Mouse (Mus musculus): ENCODE measurements around the gene Slc4a5. TPM values are rescaled to one million over a fixed set of nuclear protein-coding genes. Genes with fewer than 3 reads are reported as not detected.
A peak's percentile ranks its signal among the peaks of the same experiment; 100 is the strongest.

Gene Slc4a5
- total and polyA plus RNA-seq, 3 experiments, result 0.04 TPM; not detected in 2

- no peaks in the 10 kb centered on the region for H3K79me2 ChIP-seq (ENCODE audit: control insufficient read depth, insufficient read depth, low read length, poor library complexity)
- no peak overlapping the region for H3K4me3 ChIP-seq (ENCODE audit: control insufficient read depth in 1 of 2, insufficient read depth in 1 of 2, low read depth in 2 of 2, low read length in 2 of 2)
- no peaks in the 10 kb centered on the region for H3K9me3 ChIP-seq (replicated peaks; ENCODE audit: insufficient read depth, low read length)
- no peaks in the 10 kb centered on the region for H3K4me1 ChIP-seq (ENCODE audit: control insufficient read depth in 1 of 2, insufficient read depth in 2 of 2, low read length in 2 of 2)
- no peak overlapping the region for H3K9ac ChIP-seq (ENCODE audit: control insufficient read depth, low read depth, low read length, poor library complexity, severe bottlenecking)
- no peak overlapping the region for H3K27ac ChIP-seq (ENCODE audit: control insufficient read depth, low read depth, low read length)
- no peak for DNase-seq (ENCODE audit: low read depth, low spot score)
- TF ChIP-seq MAX (IDR thresholded peaks at IDR 0.05; ENCODE audit: low read length) (no peak), RCOR1 (IDR thresholded peaks at IDR 0.05; ENCODE audit: low read depth, low read length) (no peak), ZMIZ1 (IDR thresholded peaks at IDR 0.05; ENCODE audit: low read depth, low read length) (no peak), EP300 (IDR thresholded peaks at IDR 0.05; ENCODE audit: low read depth in 1 of 2, low read length in 2 of 2) (no peak)
- H3K27me3 ChIP-seq (ENCODE audit: control insufficient read depth in 1 of 2, insufficient read depth in 2 of 2, low read length in 2 of 2), result peaks cover 13 to 24% of the 10 kb centered on the region in 2 experiments
- H3K36me3 ChIP-seq (ENCODE audit: control insufficient read depth in 1 of 2, insufficient read depth in 2 of 2, low read length in 2 of 2), result no peaks in the 10 kb centered on the region
Measured at GRCm38 (mm10) chr6:83254242-83254641, 34.6 kb downstream of the Slc4a5 start.

GRCm38 (mm10) chr6:83264516-83264915 lies 44.9 kb downstream of the Slc4a5 start:
- Histone ChIP-seq H3K27me3 (ENCODE audit: control insufficient read depth in 1 of 2, insufficient read depth in 2 of 2, low read length in 2 of 2) (peaks cover 12 to 16% of the 10 kb centered on the region in 2 experiments), H3K36me3 (ENCODE audit: control insufficient read depth in 1 of 2, insufficient read depth in 2 of 2, low read length in 2 of 2) (no peaks in the 10 kb centered on the region; a peak in 2 of 4 replicates), H3K79me2 (ENCODE audit: control insufficient read depth, insufficient read depth, low read length, poor library complexity) (no peaks in the 10 kb centered on the region), H3K27ac (ENCODE audit: control insufficient read depth, low read depth, low read length) (no peak overlapping the region), H3K9me3 (replicated peaks; ENCODE audit: insufficient read depth, low read length) (no peaks in the 10 kb centered on the region), H3K4me3 (ENCODE audit: control insufficient read depth in 1 of 2, insufficient read depth in 1 of 2, low read depth in 2 of 2, low read length in 2 of 2) (no peak overlapping the region), H3K4me1 (ENCODE audit: control insufficient read depth in 1 of 2, insufficient read depth in 2 of 2, low read length in 2 of 2) (no peaks in the 10 kb centered on the region), H3K9ac (ENCODE audit: control insufficient read depth, low read depth, low read length, poor library complexity, severe bottlenecking) (no peak overlapping the region)
- no peak for TF ChIP-seq ZMIZ1 (IDR thresholded peaks at IDR 0.05; ENCODE audit: low read depth, low read length)
- TF ChIP-seq SMC3 (IDR thresholded peaks at IDR 0.05; ENCODE audit: low read depth, low read length), result peak; percentile 24
- peak in 2 of 3 experiments; percentile 20 to 34; a peak in 2 of 6 replicates for TF ChIP-seq CTCF (IDR thresholded peaks at IDR 0.05 in 2 of 3, conservative IDR thresholded peaks at IDR 0.05 in 1 of 3; ENCODE audit: control insufficient read depth in 1 of 3, insufficient read depth in 1 of 3, low read depth in 2 of 3, low read length in 3 of 3, poor library complexity in 1 of 3, severe bottlenecking in 1 of 3)
- no peak for DNase-seq (ENCODE audit: low read depth, low spot score)

DNA sequence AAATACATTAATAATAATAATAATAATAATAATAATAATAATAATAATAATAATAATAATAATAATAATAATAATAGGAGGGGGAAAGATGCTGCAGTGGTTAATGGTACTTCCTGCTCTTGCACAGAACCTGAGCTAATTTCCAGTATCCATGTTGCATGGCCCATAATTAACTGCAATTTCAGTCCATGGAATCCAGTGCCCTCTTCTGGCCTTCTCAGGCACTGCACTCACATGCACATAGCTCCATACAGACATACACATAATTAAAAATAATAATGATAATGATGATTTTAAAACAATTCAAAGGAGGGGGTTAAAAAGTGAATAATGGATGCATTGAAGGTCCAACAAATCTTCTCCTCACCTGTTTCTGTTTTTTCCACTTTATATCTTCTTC lies 45.6 kb downstream of the Slc4a5 start:
- H3K27me3 ChIP-seq (ENCODE audit: control insufficient read depth in 1 of 2, insufficient read depth in 2 of 2, low read length in 2 of 2), result peaks cover 9 to 16% of the 10 kb centered on the region in 2 experiments
- peak; percentile 63 for DNase-seq (ENCODE audit: low read depth, low spot score)

More for the DNA sequence above, 45.6 kb downstream of the Slc4a5 start:
- H3K9ac ChIP-seq (ENCODE audit: control insufficient read depth, low read depth, low read length, poor library complexity, severe bottlenecking), result no peak overlapping the region
- no peaks in the 10 kb centered on the region; a peak in 2 of 4 replicates for H3K36me3 ChIP-seq (ENCODE audit: control insufficient read depth in 1 of 2, insufficient read depth in 2 of 2, low read length in 2 of 2)
- H3K9me3 ChIP-seq (replicated peaks; ENCODE audit: insufficient read depth, low read length), result no peaks in the 10 kb centered on the region
- TF ChIP-seq POLR2AphosphoS5 (IDR thresholded peaks at IDR 0.05; ENCODE audit: borderline replicate concordance, low read depth, low read length), result no peak
- no peak for TF ChIP-seq MXI1 (IDR thresholded peaks at IDR 0.05; ENCODE audit: low read depth, low read length)
- TF ChIP-seq KAT2A (conservative IDR thresholded peaks at IDR 0.05; ENCODE audit: low read depth, low read length), result no peak
- TF ChIP-seq BHLHE40 (IDR thresholded peaks at IDR 0.05; ENCODE audit: borderline replicate concordance, low read depth, low read length), result no peak
- TF ChIP-seq USF2 (IDR thresholded peaks at IDR 0.05; ENCODE audit: borderline replicate concordance in 1 of 2, insufficient read depth in 1 of 2, low read depth in 1 of 2, low read length in 2 of 2), result no peak
- peak; percentile 65 for TF ChIP-seq RAD21 (IDR thresholded peaks at IDR 0.05; ENCODE audit: low read depth, low read length)
- TF ChIP-seq ZKSCAN1 (IDR thresholded peaks at IDR 0.05; ENCODE audit: low read depth, low read length), result no peak
- peak; percentile 50 to 65 (median 55) for TF ChIP-seq CTCF (IDR thresholded peaks at IDR 0.05 in 2 of 3, conservative IDR thresholded peaks at IDR 0.05 in 1 of 3; ENCODE audit: control insufficient read depth in 1 of 3, insufficient read depth in 1 of 3, low read depth in 2 of 3, low read length in 3 of 3, poor library complexity in 1 of 3, severe bottlenecking in 1 of 3)
- no peak for TF ChIP-seq TAL1 (IDR thresholded peaks at IDR 0.05; ENCODE audit: low read length)
- no peak for TF ChIP-seq NELFE (IDR thresholded peaks at IDR 0.05; ENCODE audit: low read depth, low read length)
- peak; percentile 57 for TF ChIP-seq SMC3 (IDR thresholded peaks at IDR 0.05; ENCODE audit: low read depth, low read length)
- peak; percentile 23 for TF ChIP-seq ZC3H11A (IDR thresholded peaks at IDR 0.05; ENCODE audit: low read depth, low read length)
- no peaks in the 10 kb centered on the region for H3K4me1 ChIP-seq (ENCODE audit: control insufficient read depth in 1 of 2, insufficient read depth in 2 of 2, low read length in 2 of 2)
- H3K4me3 ChIP-seq (ENCODE audit: control insufficient read depth in 1 of 2, insufficient read depth in 1 of 2, low read depth in 2 of 2, low read length in 2 of 2), result no peak overlapping the region
- H3K27ac ChIP-seq (ENCODE audit: control insufficient read depth, low read depth, low read length), result no peak overlapping the region
- no peaks in the 10 kb centered on the region for H3K79me2 ChIP-seq (ENCODE audit: control insufficient read depth, insufficient read depth, low read length, poor library complexity)
